Mouse (Mus musculus): ENCODE data around the gene Lrrc25.

The Lrrc25 gene

DNA sequence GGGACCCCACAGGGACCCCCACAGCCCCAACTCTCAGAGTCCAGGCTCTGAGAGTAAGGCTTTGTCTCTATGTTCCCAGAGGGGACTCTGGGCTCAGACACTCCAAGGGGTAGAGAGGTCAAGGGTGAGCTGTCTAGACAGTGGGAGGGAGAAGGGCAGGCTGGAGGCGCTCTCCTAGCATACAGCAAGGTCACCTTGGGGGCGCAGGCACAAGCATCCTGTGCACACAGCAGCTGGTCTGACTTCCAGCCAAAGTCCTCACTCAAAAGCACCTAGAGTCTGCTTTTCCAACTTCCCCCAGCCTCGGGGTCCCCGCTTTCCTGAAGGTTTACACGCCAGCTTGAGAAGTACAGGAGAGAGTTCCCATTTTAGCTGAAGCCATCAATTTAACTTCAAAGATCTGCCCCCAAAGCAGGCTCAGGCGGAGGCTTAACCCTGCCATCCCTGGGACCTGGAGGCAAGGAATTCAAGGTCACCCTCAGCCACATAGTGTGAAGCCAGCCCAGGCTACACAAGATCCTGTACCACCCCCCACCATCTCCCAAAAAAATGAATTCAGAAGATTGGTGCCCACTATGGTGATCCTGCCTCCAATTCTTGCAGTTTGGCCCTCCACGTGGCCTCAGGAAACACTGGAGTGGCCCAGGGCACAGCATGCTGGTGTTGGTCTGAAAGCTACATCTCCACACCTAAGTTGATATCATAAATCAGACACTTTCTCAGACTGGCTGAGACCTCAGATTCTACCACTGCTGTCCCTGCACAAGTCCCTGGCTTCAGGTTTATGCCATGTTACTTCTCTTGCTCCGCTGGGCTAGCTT is 31.6 kb downstream of the Lrrc25 start:
- peak; percentile 99 for DNase-seq (ENCODE audit: low read depth, low spot score)

DNA sequence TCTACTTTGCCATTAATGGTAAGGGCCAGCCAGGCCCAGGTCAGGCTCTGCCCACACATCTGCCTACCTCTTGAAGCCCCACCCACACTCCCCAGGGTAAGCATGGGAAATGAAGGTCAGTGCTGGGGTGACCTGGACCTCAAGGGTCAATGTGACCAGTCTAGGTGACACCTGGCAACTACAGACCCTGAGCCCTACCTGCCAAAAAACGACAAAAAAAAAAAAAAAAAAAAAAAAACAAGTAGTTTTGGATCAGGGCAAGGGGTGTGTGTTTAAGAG is 32.1 kb downstream of the Lrrc25 start:
- DNase-seq (ENCODE audit: low read depth, low spot score), result no peak

DNA sequence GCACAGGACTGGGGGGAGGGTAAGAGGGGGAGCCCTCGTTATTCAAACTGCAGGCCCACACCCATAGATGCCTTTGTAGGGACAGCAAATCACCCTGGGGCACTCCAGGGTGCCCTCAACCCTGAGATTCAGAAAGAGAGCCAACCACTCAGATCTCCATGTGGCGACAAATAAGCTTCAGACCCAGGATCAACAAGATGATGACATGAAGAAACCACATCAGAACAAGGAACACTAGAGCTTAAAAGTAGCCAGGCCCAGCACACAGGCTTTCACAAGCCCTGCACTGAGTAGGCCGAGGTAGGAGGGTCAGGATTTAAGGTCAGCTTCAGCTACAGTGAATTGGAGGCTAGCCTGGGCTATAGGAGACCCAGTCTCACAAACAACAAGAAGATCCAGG is 33.0 kb downstream of the Lrrc25 start:
- peak; percentile 73 for DNase-seq (ENCODE audit: low read depth, low spot score)

DNA sequence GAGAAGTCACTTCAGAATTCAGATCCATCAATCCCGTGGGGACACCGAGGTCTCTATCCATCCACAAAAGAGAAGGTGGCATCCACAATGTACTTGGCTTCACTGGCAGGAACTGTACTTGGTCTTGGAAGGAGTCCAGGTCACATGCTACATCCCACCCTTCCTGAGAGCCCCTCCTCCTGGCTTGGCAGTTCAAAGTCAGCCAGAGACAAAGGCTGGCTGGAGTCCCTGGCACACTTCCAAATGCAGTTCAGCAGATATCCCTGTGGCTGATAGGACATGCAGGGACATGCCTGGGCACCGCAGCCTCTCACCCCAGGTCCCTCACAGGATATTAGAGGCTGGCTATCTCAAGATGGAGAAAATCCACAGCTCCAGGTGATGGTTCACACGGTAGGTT is 33.4 kb downstream of the Lrrc25 start:
- DNase-seq (ENCODE audit: low read depth, low spot score), result peak; percentile 98

DNA sequence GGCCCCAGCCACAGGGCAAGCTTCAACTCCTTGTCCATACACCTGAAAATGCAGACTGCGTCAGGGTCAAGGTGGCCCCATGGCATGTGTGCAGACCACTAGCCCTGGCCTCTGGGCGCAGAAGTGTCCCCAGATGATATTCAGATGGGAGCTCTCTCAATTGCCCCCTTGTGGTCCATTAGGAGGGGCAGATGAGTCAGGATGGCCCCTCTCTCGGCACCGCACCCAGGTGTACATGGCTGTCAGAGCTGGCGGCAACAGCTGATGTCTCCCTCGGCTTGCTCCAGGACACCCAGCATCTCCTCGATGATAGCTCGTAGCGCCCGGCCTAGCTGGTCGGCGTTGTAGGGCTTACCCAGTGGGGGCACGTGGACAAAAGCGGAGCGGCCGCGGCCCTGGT is 34.4 kb downstream of the Lrrc25 start:
- no peak for DNase-seq (ENCODE audit: low read depth, low spot score)

DNA sequence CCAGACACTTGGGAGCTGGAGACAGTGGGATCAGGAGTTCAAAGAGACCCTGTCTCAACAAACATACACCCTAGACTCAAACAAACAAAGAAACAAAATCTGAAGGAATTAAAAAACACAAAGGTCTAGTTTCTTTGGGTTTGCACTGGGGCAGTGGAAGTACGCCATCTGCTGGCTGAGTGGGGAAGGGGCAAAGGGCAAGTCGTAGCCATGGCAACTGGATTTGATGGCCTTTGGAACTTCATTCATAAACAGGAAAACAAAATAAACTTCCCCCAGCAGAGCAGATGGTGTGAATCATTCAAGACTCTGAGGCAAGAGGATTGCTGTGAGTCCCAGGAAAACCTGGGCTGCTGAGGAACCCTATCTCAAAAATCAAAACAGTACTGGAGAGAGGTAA is 37.3 kb downstream of the Lrrc25 start:
- DNase-seq (ENCODE audit: low read depth, low spot score), result peak; percentile 72

DNA sequence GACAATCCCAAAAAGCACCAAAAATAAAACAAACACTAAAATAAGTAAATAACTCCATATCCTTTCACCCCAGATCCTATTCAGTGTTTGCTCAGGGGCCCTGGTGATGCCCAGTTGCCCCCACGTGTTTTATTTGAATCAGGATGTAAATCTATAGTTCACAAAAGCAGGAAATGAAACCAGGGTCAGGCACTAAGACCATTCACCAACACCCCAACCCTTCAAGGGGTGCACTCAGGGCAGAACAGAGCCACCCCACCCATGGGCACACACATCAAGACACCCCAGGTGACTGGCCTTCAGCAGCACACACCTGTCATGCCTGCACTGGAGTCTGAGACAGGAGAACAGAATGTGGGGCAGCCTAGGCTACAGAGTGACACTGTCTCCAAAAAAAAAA is 38.2 kb downstream of the Lrrc25 start:
- DNase-seq (ENCODE audit: low read depth, low spot score), result no peak

DNA sequence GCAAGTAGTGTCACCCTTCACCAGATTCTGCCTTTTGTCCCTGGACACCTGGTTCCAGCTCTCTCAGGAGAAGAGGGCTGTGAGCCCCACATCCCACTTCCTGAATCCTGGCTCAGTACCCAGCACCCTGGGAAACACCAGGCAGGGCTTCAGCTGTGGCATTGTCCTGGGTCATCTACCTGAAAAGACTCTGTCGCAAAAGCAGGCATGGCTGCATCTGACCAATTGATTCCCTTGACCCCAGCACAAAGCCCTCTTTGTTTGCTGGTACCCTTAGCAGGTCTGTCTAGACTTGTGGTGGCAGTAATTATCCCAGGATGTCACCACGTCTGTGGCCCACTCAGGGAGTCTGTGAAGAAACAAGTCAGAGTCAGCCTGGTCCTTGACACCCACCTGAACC is 39.5 kb downstream of the Lrrc25 start:
- no peak for DNase-seq (ENCODE audit: low read depth, low spot score)

DNA sequence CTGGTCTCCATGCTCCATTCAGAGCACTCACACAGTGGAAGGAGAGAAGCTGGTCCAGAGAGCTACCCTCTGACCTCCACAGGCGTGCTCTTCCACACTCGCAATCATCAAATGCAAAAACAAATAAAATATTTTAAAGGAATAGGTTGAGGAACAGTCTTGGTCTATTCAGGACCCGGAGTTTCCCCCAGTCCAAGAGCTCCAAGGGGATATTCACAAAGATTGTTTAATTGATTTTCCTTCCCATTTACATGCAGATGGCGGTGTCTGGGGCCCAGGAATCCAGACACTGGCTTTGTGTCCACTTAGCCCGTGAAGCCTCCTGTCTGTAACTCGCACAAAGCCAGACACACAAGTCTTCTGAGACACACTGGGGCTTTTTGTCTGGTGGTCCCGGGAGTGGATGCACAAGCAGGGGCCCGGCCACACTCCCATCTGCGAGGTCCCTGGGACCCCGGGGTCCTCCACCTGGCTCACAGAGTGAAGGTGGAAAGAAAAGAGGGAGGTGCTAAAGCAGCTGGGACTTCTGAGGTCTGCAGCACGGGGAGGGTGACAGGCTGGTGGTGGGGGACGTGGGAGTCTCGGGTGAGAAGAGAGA is 40.3 kb downstream of the Lrrc25 start:
- DNase-seq (ENCODE audit: low read depth, low spot score), result no peak

DNA sequence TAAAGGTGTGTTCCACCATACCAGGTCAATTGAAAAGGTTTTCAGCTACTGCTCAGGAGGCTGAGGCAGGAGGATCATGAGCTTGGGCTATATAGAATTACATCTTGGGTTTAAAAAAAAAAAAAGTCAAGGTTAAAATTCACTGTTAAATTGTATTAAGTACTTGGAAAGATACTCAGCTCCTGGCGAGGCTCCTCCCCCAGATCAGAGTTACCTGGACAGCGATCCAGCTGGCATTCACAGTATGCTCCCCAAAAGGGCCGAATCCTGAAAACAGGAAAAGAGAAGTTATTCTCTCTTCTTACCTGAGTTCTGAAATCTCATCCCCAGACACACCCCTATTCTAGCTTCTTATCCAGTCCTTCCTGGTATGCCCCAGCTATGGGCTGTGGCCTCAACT is 41.3 kb downstream of the Lrrc25 start:
- no peak for DNase-seq (ENCODE audit: low read depth, low spot score)

DNA sequence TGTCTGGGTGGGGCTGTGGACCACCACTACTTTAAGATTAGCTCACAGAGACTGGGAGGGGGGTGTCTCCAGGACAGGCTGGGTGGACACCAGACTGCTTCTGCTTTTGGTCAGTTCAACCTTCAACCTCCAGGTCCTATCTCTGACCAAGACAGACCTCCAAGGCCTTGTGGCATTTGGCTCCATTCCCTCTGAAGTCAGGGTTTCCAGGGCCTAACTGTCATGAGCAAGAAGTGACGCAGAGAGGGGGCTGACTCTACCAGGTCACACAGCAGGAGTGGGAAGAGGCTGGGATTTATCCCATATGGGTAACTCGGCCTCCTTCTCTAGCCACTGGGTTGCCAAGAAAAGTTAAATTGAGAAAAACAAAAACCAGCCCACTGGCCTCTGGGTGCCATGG is 41.8 kb downstream of the Lrrc25 start:
- no peak for DNase-seq (ENCODE audit: low read depth, low spot score)

DNA sequence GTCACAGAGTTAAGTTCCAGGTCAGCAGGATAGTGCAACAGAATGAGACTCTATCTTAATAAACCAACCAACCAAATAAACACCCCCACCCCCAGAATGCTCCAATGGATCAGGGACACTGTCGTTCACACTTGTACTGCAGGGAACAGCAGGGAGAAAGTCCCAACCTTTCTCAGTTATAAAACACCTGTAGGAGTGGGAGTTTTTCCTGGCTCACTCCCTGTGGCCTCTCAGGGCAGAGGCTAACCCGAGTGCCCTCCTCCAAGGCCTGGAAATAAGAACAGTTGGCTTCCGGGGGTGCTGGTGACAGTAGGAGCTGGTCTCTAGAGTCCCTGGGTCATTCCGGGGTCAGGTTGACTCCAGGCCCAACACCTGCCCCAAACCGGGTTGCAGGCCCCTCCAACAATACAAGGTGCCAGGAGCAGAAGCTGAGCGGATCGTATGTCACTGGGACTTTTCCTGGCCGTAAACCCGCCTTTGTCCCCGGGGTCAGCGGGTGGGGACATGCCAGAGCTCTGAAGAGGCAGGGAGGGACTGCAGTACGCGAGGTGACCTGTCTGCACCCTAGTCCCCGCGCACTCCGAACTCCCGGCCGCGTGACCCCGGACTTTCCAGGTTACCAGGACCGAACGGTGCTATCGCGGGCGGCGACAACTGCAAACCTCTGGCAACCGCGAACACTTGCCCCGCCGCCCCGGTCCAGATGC is 43.1 kb downstream of the Lrrc25 start:
- DNase-seq (ENCODE audit: low read depth, low spot score), result no peak

DNA sequence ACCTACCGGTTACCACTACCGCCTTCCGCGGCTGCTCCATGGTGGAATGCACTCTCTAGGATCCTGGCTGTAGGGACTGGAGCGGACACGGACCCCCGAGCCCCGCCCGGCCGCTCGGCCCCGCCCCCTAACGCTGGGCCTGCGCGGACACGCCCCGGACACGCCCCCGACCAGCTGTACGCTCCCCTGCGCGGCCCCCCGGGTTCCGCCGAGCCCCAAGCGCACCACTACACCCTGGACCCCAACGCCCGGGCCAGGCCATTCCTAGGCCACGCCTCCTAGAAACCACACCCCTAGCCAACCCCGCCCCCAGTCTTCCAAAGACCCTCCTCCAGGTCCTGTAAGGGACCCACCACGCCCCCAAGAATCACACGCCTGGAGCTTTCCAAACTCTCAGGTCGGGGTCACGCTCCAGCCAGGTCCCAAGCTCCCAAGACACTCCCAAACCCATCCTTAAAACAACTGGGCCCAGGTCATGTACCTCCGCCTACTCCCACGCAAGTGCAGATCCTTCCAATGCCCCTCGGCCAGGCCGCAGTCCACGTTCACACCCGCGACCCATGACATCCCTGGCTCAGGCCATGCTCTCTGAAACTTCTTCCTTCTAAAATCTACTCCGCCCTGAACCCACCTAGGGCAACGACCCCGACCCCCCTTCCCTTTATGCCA is 43.8 kb downstream of the Lrrc25 start:
- DNase-seq (ENCODE audit: low read depth, low spot score), result peak; percentile 98

DNA sequence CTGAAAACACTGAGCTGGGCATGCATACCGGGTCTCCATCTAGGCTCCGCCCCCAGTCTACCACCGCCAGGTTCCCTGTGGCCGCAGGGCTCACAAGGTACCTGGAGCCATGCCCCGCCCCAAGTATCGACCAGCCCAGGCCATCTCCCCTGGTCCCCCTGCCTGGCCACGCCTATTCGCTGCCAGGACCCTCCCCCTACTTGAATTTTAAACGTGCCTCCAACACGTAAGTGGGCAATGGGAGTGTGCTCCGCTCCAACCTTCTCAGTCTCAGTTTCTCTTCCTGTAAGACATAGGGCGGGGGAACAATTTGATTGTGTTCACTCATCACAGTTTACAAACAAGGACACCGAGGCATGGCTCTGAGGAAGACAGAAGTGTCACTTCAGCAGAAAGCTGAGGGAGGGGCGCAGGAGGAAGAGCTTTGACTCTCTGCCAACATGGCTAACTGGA is 44.3 kb downstream of the Lrrc25 start, which contains the start of gene Pgpep1:
Pgpep1 (minus strand) TSS at position 116 of the 453 bp plus-strand sequence.
- peak; percentile 96 for DNase-seq (ENCODE audit: low read depth, low spot score)

DNA sequence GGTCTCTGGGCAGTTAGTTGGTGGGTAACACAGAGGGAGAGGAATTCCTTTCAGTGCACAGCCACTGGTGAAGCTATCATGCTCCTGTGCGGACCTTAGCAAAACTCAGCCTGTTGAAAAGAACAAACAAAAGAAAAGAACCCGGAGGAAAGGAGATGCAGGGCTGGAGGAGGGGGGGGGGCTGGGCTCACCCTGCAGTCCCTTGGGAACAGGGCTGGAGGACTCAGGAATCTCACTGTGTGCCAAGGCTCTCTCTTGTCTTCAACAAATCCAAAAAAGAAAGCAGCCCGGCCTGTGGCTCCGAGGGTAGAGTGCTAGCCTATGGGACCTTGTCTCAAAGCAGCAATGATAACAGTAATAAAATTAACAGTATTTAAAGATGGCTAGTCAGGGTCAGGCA is 47.7 kb downstream of the Lrrc25 start:
- DNase-seq (ENCODE audit: low read depth, low spot score), result no peak

DNA sequence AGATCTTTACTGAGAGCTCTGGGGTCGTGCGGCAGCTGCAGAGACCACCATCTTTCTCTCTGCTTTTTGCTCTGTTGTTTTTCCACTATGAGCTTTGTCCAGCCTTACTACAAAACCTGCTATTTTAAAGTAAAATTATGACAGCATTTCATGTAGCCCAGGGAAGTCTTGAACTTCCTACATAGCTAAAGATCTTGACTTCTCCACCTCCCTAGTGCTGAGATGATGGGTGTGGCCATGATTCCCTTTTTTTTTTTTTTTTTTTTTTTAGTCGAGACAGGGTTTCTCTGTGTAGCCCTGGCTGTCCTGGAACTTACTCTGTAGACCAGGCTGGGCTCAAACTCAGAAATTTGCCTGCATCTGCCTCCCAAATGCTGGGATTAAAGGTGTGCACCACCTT is 48.7 kb downstream of the Lrrc25 start:
- no peak for DNase-seq (ENCODE audit: low read depth, low spot score)

DNA sequence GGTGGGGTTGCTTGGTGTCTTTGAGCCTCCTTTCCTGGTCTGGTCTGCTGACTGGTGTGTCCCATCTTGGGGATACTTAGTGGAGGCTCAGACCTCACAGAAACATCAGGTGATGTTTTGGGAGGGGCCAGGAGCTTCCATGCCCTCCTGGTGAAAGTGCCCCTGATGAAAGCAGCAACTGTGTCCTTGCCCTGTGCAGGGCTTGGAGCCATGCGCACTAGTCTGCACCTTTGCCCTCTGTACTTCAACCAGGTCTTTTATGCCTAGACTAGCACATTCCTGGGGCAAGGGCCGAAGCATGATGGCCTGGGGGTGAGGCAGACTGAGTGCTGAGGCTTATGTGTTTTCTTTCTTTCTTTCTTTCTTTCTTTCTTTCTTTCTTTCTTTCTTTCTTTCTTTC is 49.6 kb downstream of the Lrrc25 start:
- DNase-seq (ENCODE audit: low read depth, low spot score), result no peak

DNA sequence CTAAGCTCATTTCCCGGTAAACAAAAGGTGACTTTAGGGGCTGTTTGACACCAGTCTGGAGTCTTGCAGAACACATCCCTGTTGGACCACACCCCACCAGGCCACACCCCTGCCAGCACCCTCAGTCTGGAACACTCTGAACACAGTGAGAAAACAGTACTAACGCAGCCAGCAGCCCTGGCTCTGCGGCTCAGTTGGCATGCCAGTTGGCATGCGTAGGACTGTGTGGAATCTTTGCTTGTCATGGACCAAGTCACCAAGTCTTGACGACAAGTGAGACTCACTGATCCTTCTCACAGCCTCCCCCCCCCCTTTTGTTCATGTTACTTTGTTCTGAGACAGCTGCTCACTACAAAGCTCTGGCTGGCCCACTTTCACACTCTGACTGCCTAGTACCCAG is 51.1 kb downstream of the Lrrc25 start:
- DNase-seq (ENCODE audit: low read depth, low spot score), result peak; percentile 72

Measured in ES-CJ7 (cell line).